Mouse (Mus musculus): ENCODE measurements around the gene Ccdc155. TPM values are rescaled to one million over a fixed set of nuclear protein-coding genes. Genes with fewer than 3 reads are reported as not detected.

Gene Ccdc155
- polyA plus RNA-seq, 1 experiment from 2014 or later = 0.48 TPM

Small RNAs within 50 kb of the gene (microRNA-seq; reads per million reads assigned to microRNA genes)
- not detected for gene Mir7055

Other genes starting within 250 kb of the Ccdc155 start
- gene Cpt1c, start 230.0 kb downstream of the Ccdc155 start, polyA plus RNA-seq (2016; fragmentation: Nextera tagmentation; extraction: Ambion mirVana) = 42.8 and 44.2 TPM in 2 replicates
- 551 and 566 TPM in 2 replicates for gene Prmt1, start 218.3 kb downstream of the Ccdc155 start, polyA plus RNA-seq (2016; fragmentation: Nextera tagmentation; extraction: Ambion mirVana)
- gene Irf3, start 207.2 kb downstream of the Ccdc155 start, polyA plus RNA-seq (2016; fragmentation: Nextera tagmentation; extraction: Ambion mirVana) = 62.7 and 74.3 TPM in 2 replicates
- gene Bcl2l12, start 206.2 kb downstream of the Ccdc155 start, polyA plus RNA-seq (2016; fragmentation: Nextera tagmentation; extraction: Ambion mirVana) = 46.7 and 46.8 TPM in 2 replicates
- gene Scaf1, start 188.5 kb downstream of the Ccdc155 start, polyA plus RNA-seq (2016; fragmentation: Nextera tagmentation; extraction: Ambion mirVana) = 50.6 and 52.4 TPM in 2 replicates
- gene Rras, start 186.9 kb downstream of the Ccdc155 start, polyA plus RNA-seq (2016; fragmentation: Nextera tagmentation; extraction: Ambion mirVana) = 22.6 and 23.2 TPM in 2 replicates
- 10.9 and 14.0 TPM in 2 replicates for gene Prr12, start 152.0 kb downstream of the Ccdc155 start, polyA plus RNA-seq (2016; fragmentation: Nextera tagmentation; extraction: Ambion mirVana)
- gene Nosip, start 142.5 kb downstream of the Ccdc155 start, polyA plus RNA-seq (2016; fragmentation: Nextera tagmentation; extraction: Ambion mirVana) = 55.9 and 60.0 TPM in 2 replicates
- 17.8 and 18.0 TPM in 2 replicates for gene Prrg2, start 142.2 kb downstream of the Ccdc155 start, polyA plus RNA-seq (2016; fragmentation: Nextera tagmentation; extraction: Ambion mirVana)
- gene Rcn3, start 112.7 kb downstream of the Ccdc155 start, polyA plus RNA-seq (2016; fragmentation: Nextera tagmentation; extraction: Ambion mirVana) = 177 and 180 TPM in 2 replicates
- gene Fcgrt, start 101.0 kb downstream of the Ccdc155 start, polyA plus RNA-seq (2016; fragmentation: Nextera tagmentation; extraction: Ambion mirVana) = 20.2 and 21.0 TPM in 2 replicates
- gene Rps11, start 80.5 kb downstream of the Ccdc155 start, polyA plus RNA-seq (2016; fragmentation: Nextera tagmentation; extraction: Ambion mirVana) = 982 and 1,135 TPM in 2 replicates
- 977 and 1,019 TPM in 2 replicates for gene Rpl13a, start 76.1 kb downstream of the Ccdc155 start, polyA plus RNA-seq (2016; fragmentation: Nextera tagmentation; extraction: Ambion mirVana)
- gene Gm45713, start 68.7 kb downstream of the Ccdc155 start, polyA plus RNA-seq (2016; fragmentation: Nextera tagmentation; extraction: Ambion mirVana) = 0.31 TPM in 1 of 2 replicates, not detected in the other
- gene Flt3l, start 68.5 kb downstream of the Ccdc155 start, polyA plus RNA-seq (2016; fragmentation: Nextera tagmentation; extraction: Ambion mirVana) = 0.52 and 1.6 TPM in 2 replicates
- gene Pih1d1, start 50.6 kb downstream of the Ccdc155 start, polyA plus RNA-seq (2016; fragmentation: Nextera tagmentation; extraction: Ambion mirVana) = 90.3 and 91.0 TPM in 2 replicates
- gene Aldh16a1, start 50.3 kb downstream of the Ccdc155 start, polyA plus RNA-seq (2016; fragmentation: Nextera tagmentation; extraction: Ambion mirVana) = 33.4 and 39.8 TPM in 2 replicates
- 1.1 and 1.2 TPM in 2 replicates for gene Slc17a7, start 40.9 kb downstream of the Ccdc155 start, polyA plus RNA-seq (2016; fragmentation: Nextera tagmentation; extraction: Ambion mirVana)
- not detected in 2 replicates for gene Gfy, start 25.3 kb downstream of the Ccdc155 start, polyA plus RNA-seq (2016; fragmentation: Nextera tagmentation; extraction: Ambion mirVana)
- not detected in 2 replicates for gene Pth2, start 23.9 kb downstream of the Ccdc155 start, polyA plus RNA-seq (2016; fragmentation: Nextera tagmentation; extraction: Ambion mirVana)
- gene Dkkl1, start 7.3 kb upstream of the Ccdc155 start, polyA plus RNA-seq (2016; fragmentation: Nextera tagmentation; extraction: Ambion mirVana) = 3.0 and 3.4 TPM in 2 replicates
- gene Tead2, start 10.9 kb upstream of the Ccdc155 start, polyA plus RNA-seq (2016; fragmentation: Nextera tagmentation; extraction: Ambion mirVana) = 185 and 208 TPM in 2 replicates
- gene Cd37, start 34.2 kb upstream of the Ccdc155 start, polyA plus RNA-seq (2016; fragmentation: Nextera tagmentation; extraction: Ambion mirVana) = 1.3 and 1.5 TPM in 2 replicates
- gene Slc6a16, start 36.2 kb upstream of the Ccdc155 start, polyA plus RNA-seq (2016; fragmentation: Nextera tagmentation; extraction: Ambion mirVana) = 0.10 and 0.28 TPM in 2 replicates
- gene Slc6a21, start 72.6 kb upstream of the Ccdc155 start, polyA plus RNA-seq (2016; fragmentation: Nextera tagmentation; extraction: Ambion mirVana) = not detected in 2 replicates
- gene Trpm4, start 128.9 kb upstream of the Ccdc155 start, polyA plus RNA-seq (2016; fragmentation: Nextera tagmentation; extraction: Ambion mirVana) = 11.5 and 14.7 TPM in 2 replicates
- 0.65 and 0.68 TPM in 2 replicates for gene Hrc, start 130.4 kb upstream of the Ccdc155 start, polyA plus RNA-seq (2016; fragmentation: Nextera tagmentation; extraction: Ambion mirVana)
- 15.6 and 16.2 TPM in 2 replicates for gene Ppfia3, start 162.1 kb upstream of the Ccdc155 start, polyA plus RNA-seq (2016; fragmentation: Nextera tagmentation; extraction: Ambion mirVana)
- gene Lin7b, start 165.7 kb upstream of the Ccdc155 start, polyA plus RNA-seq (2016; fragmentation: Nextera tagmentation; extraction: Ambion mirVana) = 2.9 and 3.8 TPM in 2 replicates
- gene Snrnp70, start 190.8 kb upstream of the Ccdc155 start, polyA plus RNA-seq (2016; fragmentation: Nextera tagmentation; extraction: Ambion mirVana) = 285 and 300 TPM in 2 replicates
- gene Kcna7, start 200.8 kb upstream of the Ccdc155 start, polyA plus RNA-seq (2016; fragmentation: Nextera tagmentation; extraction: Ambion mirVana) = not detected in 2 replicates
- gene Ntf5, start 208.8 kb upstream of the Ccdc155 start, polyA plus RNA-seq (2016; fragmentation: Nextera tagmentation; extraction: Ambion mirVana) = 1.2 and 1.3 TPM in 2 replicates
- 1.0 and 1.6 TPM in 2 replicates for gene Lhb, start 215.9 kb upstream of the Ccdc155 start, polyA plus RNA-seq (2016; fragmentation: Nextera tagmentation; extraction: Ambion mirVana)
- gene Gys1, start 230.0 kb upstream of the Ccdc155 start, polyA plus RNA-seq (2016; fragmentation: Nextera tagmentation; extraction: Ambion mirVana) = 34.8 TPM in 2 replicates
- gene Ruvbl2, start 233.2 kb upstream of the Ccdc155 start, polyA plus RNA-seq (2016; fragmentation: Nextera tagmentation; extraction: Ambion mirVana) = 124 and 129 TPM in 2 replicates

Data from hindbrain, embryonic 12.5 days (tissue).